Mouse (Mus musculus): ENCODE results near the gene Utp20.

GRCm38 (mm10) chr10:88731496-88732308 is 94.9 kb downstream of the Utp20 start:
- TF ChIP-seq POLR2A (IDR thresholded peaks at IDR 0.05; ENCODE audit: low read depth, low read length) = no peak
- no peak for TF ChIP-seq CTCF (IDR thresholded peaks at IDR 0.05; ENCODE audit: borderline replicate concordance, insufficient read depth, low read length)
